Mouse (Mus musculus): ENCODE data around the gene F8a. TPM values are rescaled to one million over a fixed set of nuclear protein-coding genes. Genes with fewer than 3 reads are reported as not detected.
"Not testable (repeated sequence)": the region's sequence is repeated elsewhere in the genome, so short reads cannot be mapped to it uniquely, and the experiment has no call there.

Gene F8a
- 1 to 10 TPM; 6.8 to 7.2 TPM for total RNA-seq (2021)
- long read RNA-seq, experiment 1, transcript F8a-201 (1 exons, 2,505 nt), result major isoform, 25 of 25 reads
- long read RNA-seq, experiment 1, partial matches to known transcripts, result 0 of 25 reads
- long read RNA-seq, experiment 1, other reads (novel, unspliced or antisense), result 0 of 25 reads
- long read RNA-seq, experiment 2, transcript F8a-201 (1 exons, 2,505 nt), result major isoform, 20 of 20 reads
- long read RNA-seq, experiment 2, partial matches to known transcripts, result 0 of 20 reads
- long read RNA-seq, experiment 2, other reads (novel, unspliced or antisense), result 0 of 20 reads

- peak; percentile 34 to 60 for DNase-seq (ENCODE audit: low spot score in 2 of 2)
These were observed at the start of gene F8a for GRCm38 (mm10) chrX:73227914-73228605. F8a (plus strand) TSS chrX:73228291.

DNA sequence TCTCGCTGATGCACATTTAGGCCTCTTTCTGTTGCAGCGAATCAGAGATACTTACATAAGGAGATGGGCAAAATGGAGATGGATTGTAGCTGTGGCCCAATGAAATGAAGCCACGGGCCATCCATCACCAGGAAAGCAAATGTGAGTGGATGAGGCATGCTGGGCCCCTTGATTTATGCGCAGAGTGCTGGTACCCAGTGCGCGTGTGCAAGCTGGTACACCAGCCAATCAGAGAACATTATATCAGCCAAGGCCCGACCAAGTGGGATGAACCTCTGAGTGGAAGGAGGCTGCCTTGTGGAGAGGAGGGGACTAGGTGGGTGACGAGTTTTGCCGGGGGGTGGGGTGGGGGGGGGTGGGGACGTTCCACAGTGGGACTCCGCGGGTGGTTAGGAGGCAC lies 36.2 kb upstream of the F8a start, which contains the start of gene Xlr3b:
TSS of gene Xlr3b (plus strand) at position 274 of the 400 bp plus-strand sequence.
- not testable (repeated sequence) for DNase-seq (ENCODE audit: low spot score in 2 of 2)

DNA sequence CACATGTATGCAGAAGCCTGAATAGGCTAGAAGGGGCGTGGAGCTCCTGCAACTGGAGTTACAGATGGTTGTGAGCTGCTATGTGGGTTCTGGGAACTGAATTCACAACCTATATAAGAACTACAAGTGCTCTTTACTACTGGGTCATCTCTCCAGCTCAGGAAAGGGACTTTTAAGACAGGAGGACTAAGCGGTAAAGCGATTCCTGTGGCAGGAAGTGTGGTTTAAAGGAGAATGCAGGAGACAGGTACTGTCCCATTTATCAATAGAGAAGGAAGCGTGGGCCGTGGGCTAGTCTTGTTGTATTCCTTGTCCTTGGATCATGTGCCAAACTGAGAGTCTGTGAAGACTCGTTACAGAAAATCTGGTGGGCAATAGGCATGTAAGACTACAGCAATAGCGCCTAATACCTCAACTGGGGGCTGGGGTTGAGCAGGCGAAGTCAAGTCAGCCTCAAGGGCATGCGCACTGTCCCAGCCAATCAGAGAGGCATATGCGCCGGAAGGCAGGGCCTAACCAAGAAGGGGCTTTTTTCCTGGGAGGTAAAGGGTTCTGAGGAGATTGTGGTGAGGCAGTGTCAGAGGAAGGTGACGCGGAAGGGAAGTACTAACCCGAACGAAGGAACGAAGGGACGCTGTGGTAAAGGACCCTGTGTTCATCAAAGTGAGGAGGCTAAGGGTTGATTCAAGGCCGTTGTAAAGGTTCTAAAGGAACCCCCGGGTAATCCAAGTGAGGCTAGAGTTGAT lies 14.1 kb upstream of the F8a start, which contains the start of gene Xlr4b:
TSS of gene Xlr4b (plus strand) at position 515 of the 746 bp plus-strand sequence.
- DNase-seq (ENCODE audit: low spot score in 2 of 2), result not testable (repeated sequence)

- no peak for DNase-seq (ENCODE audit: low spot score in 2 of 2)
These were observed 2.7 kb upstream of the F8a start for GRCm38 (mm10) chrX:73225365-73225764.

DNA sequence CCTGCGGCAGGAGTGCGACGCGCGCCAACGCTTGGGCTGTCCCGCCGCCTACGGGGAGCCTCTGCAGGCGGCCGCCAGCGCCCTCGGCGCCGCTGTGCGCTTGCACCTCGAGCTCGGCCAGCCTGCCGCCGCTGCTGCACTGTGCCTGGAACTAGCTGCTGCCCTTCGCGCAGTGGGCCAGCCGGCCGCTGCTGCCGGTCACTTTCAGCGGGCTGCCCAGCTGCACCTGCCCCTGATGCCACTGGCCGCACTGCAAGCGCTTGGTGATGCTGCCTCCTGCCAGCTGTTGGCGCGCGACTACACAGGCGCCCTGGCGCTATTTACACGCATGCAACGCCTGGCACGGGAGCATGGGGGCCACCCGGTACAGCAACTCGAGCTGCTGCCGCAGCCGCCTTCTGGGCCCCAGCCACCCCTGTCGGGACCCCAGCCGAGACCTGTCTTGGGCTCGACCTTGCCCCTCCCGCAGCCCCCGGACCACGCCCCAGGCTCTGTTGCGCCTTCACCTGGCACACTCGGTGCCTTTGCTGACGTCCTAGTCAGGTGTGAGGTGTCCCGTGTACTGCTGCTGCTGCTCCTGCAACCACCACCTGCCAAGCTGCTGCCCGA lies 619 bp downstream of the F8a start:
- DNase-seq (ENCODE audit: low spot score in 2 of 2), result peak; percentile 17 to 54

GRCm38 (mm10) chrX:73229288-73229687 lies 1.2 kb downstream of the F8a start:
- no peak for DNase-seq (ENCODE audit: low spot score in 2 of 2)

DNA sequence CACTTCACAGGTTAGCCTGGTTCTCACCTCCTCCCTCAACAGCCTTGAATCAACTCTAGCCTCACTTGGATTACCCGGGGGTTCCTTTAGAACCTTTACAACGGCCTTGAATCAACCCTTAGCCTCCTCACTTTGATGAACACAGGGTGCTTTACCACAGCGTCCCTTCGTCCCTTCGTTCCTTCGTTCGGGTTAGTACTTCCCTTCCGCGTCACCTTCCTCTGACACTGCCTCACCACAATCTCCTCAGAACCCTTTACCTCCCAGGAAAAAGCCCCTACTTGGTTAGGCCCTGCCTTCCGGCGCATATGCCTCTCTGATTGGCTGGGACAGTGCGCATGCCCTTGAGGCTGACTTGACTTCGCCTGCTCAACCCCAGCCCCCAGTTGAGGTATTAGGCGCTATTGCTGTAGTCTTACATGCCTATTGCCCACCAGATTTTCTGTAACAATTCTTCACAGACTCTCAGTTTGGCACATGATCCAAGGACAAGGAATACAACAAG lies 14.8 kb downstream of the F8a start, which contains the start of gene Xlr4c:
TSS of gene Xlr4c (minus strand) at position 310 of the 505 bp plus-strand sequence.
- DNase-seq (ENCODE audit: low spot score in 2 of 2), result not testable (repeated sequence)

- not testable (repeated sequence) for DNase-seq (ENCODE audit: low spot score in 2 of 2)
These were observed 34.3 kb downstream of the F8a start for GRCm38 (mm10) chrX:73262428-73262827.

DNA sequence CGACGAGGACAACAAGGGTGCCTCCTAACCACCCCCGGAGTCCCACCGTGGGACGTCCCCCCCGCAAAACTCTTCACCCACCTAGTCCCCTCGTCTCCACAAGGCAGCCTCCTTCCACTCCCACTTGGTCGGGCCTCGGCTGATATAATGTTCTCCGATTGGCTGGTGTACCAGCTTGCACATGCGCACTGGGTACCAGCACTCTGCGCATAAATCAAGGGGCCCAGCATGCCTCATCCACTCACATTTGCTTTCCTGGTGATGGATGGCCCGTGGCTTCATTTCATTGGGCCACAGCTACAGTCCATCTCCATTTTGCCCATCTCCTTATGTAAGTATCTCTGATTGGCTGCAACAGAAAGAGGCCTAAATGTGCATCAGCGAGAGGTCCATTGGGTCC lies 37.2 kb downstream of the F8a start, which contains the start of gene Xlr3c:
TSS of gene Xlr3c (minus strand) at position 121 of the 400 bp plus-strand sequence.
- DNase-seq (ENCODE audit: low spot score in 2 of 2), result not testable (repeated sequence)

Other genes with a start within 250 kb of the F8a start
- gene Zfp185, start 241.0 kb upstream of the F8a start, total RNA-seq (2021), result 10 to 100 TPM; 13.9 to 21.5 TPM
- gene Pnma5, start 191.2 kb upstream of the F8a start, total RNA-seq (2021), result under 1 TPM in 1 of 2 experiments, not detected in 1; 0.12 TPM
- not detected for gene Pnma3, start 163.5 kb upstream of the F8a start, total RNA-seq (2021)
- gene Xlr4a, start 145.8 kb upstream of the F8a start, total RNA-seq (2021), result under 1 TPM in 1 of 2 experiments, not detected in 1; 0.26 TPM
- under 1 TPM; 0.54 to 0.88 TPM for gene Xlr3a, start 131.2 kb upstream of the F8a start, total RNA-seq (2021)
- under 1 TPM in 1 of 2 experiments, not detected in 1; 0.15 TPM for gene Gm14685, start 111.2 kb upstream of the F8a start, total RNA-seq (2021)
- not detected for gene Xlr5b, start 79.5 kb upstream of the F8a start, total RNA-seq (2021)
- not detected for gene DXBay18, start 78.8 kb upstream of the F8a start, total RNA-seq (2021)
- gene Spin2d, start 51.3 kb upstream of the F8a start, total RNA-seq (2021), result not detected
- gene Xlr3b, start 36.1 kb upstream of the F8a start, total RNA-seq (2021), result 10 to 100 TPM in 1 of 2 experiments, under 1 TPM in 1; 0.93 to 11.6 TPM
- gene Xlr4b, start 14.0 kb upstream of the F8a start, total RNA-seq (2021), result under 1 TPM in 1 of 2 experiments, not detected in 1; 0.20 TPM
- under 1 TPM in 1 of 2 experiments, not detected in 1; 0.49 TPM for gene Xlr4c, start 14.8 kb downstream of the F8a start, total RNA-seq (2021)
- gene Xlr3c, start 37.1 kb downstream of the F8a start, total RNA-seq (2021), result not detected
- gene Xlr5a, start 64.7 kb downstream of the F8a start, total RNA-seq (2021), result not detected
- gene Xlr5c, start 64.7 kb downstream of the F8a start, total RNA-seq (2021), result not detected
- gene Gm45015, start 108.5 kb downstream of the F8a start, total RNA-seq (2021), result not detected
- 10 to 100 TPM; 24.3 to 26.3 TPM for gene Zfp275, start 114.3 kb downstream of the F8a start, total RNA-seq (2021)
- not detected for gene Gm18336, start 170.4 kb downstream of the F8a start, total RNA-seq (2021)
- gene Zfp92, start 182.8 kb downstream of the F8a start, total RNA-seq (2021), result not detected
- gene Trex2, start 207.1 kb downstream of the F8a start, total RNA-seq (2021), result not detected
- 10 to 100 TPM; 23.3 to 27.7 TPM for gene Haus7, start 230.8 kb downstream of the F8a start, total RNA-seq (2021)